Mouse (Mus musculus) forebrain, embryonic 13.5 days (tissue): Measurements from ENCODE around the gene Setd6. TPM values are rescaled to one million over a fixed set of nuclear protein-coding genes. Genes with fewer than 3 reads are reported as not detected.

ENCODE experiments used
- microRNA-seq: library from miRNA; unstranded; fragments of <30 nt; microRNA quantifications from one replicate; pipeline ENCODE4, GENCODE M21; 2016
- polyA plus RNA-seq: library from polyadenylated mRNA; unstranded; fragments of >200 nt; fragmentation: Nextera tagmentation; extraction: Ambion mirVana; gene quantifications from 2 replicates; pipeline ENCODE4 v1.2.1, GENCODE M21; 2015

Setd6 gene
- polyA plus RNA-seq, 1 experiment from 2014 or later: 22.3 TPM

Small RNAs within 50 kb of the gene (microRNA-seq; reads per million reads assigned to microRNA genes)
- gene Mir7073: 1.9 reads per million

Other genes starting within 250 kb of the Setd6 start
- 11.7 and 12.7 TPM in 2 replicates for gene Csnk2a2, start 225.8 kb upstream of the Setd6 start, polyA plus RNA-seq
- gene Ccdc113, start 181.8 kb upstream of the Setd6 start, polyA plus RNA-seq: 1.2 and 1.6 TPM in 2 replicates
- not detected in 2 replicates for gene Prss54, start 139.5 kb upstream of the Setd6 start, polyA plus RNA-seq
- 19.4 and 21.3 TPM in 2 replicates for gene Gins3, start 82.4 kb upstream of the Setd6 start, polyA plus RNA-seq
- 76.9 and 103 TPM in 2 replicates for gene Ndrg4, start 38.9 kb upstream of the Setd6 start, polyA plus RNA-seq
- 50.3 and 60.8 TPM in 2 replicates for gene Cnot1, start 91.6 kb downstream of the Setd6 start, polyA plus RNA-seq
- gene Sap18b, start 109.5 kb downstream of the Setd6 start, polyA plus RNA-seq: 282 and 343 TPM in 2 replicates
- gene Slc38a7, start 137.7 kb downstream of the Setd6 start, polyA plus RNA-seq: 19.8 and 21.9 TPM in 2 replicates
- gene Got2, start 172.7 kb downstream of the Setd6 start, polyA plus RNA-seq: 150 and 159 TPM in 2 replicates